Mouse (Mus musculus): ENCODE results near the gene Amdhd1.

DNA sequence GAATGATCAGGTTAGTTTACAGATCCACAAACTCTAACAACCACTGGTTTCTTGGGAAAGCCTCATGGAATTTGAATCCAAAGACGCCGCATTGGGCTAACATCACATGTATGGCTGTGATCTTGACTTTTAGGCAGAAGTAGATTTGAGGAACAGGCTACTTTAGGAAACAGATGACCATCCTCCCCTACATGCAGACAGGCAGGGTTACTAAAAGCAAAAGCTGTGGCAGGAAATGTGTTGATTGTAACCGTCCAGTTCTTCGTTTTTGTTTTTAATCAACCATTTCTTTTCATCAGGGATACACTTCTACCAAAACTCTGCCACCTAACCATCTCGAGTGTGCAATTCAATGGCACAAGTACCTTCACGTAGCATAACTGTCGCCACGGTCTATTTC is 36.1 kb upstream of the Amdhd1 start:
- TF ChIP-seq GATA1 (IDR thresholded peaks at IDR 0.05; ENCODE audit: low read length): no peak
- no peak for TF ChIP-seq TAL1 (IDR thresholded peaks at IDR 0.05; ENCODE audit: low read length)
